Mouse (Mus musculus) cortical plate, adult 2 months (tissue): Measurements from ENCODE around the gene Stx6.
A peak's percentile ranks its signal among the peaks of the same experiment; 100 is the strongest.

ENCODE experiments used
- CTCF ChIP-seq: fragments of 200-500 bp; IDR thresholded peaks from 2 replicates; pipeline ENCODE4 v1.5.1; 2011; ENCODE audit warnings: mild to moderate bottlenecking, control low read depth, low read length; ENCODE audit not compliant: insufficient read depth; ENCODE audit errors: extremely low read depth
- POLR2A ChIP-seq: fragments of 200-500 bp; IDR thresholded peaks from 2 replicates; pipeline ENCODE4 v1.6.1; 2011; ENCODE audit warnings: mild to moderate bottlenecking, low read length, control low read depth; ENCODE audit not compliant: insufficient read depth; ENCODE audit errors: extremely low read depth

- TF ChIP-seq POLR2A (0 out of 2 replicates have a peak, but pooled peaks have one; percentile 47), CTCF (no peak)
Measured at GRCm38 (mm10) chr1:155158141-155158969, at the start of gene Stx6.
